Mouse (Mus musculus) ES-E14 (cell line): Measurements from ENCODE around the gene Plxna2. TPM values are rescaled to one million over a fixed set of nuclear protein-coding genes. Genes with fewer than 3 reads are reported as not detected.

Experiments used
- DNase-seq: peaks from one replicate; pipeline ENCODE4 v3.0.0-alpha.2; 2013; ENCODE audit warnings: low read depth, low spot score
- H3K27ac ChIP-seq: 2 replicates; pipeline ENCODE4 v1.5.1; 2012; ENCODE audit warnings: low read depth, mild to moderate bottlenecking, low read length, moderate library complexity, mixed read lengths; ENCODE audit not compliant: poor library complexity, insufficient read depth, severe bottlenecking
- H3K36me3 ChIP-seq: 2 replicates; pipeline ENCODE4 v1.6.1; 2012; ENCODE audit warnings: mild to moderate bottlenecking, low read length, moderate library complexity, mixed read lengths; ENCODE audit not compliant: control insufficient read depth, poor library complexity, insufficient read depth, severe bottlenecking
- H3K4me1 ChIP-seq, 2 experiments: fragments of 150-350 bp in 1 of 2; sonication (generic) in 1 of 2; 2 replicates each; pipeline ENCODE4 v1.6.1; 2012; ENCODE audit warnings: low read length in 2 of 2, mild to moderate bottlenecking in 1 of 2, mixed read lengths in 1 of 2; ENCODE audit not compliant: control insufficient read depth in 2 of 2, insufficient read depth in 2 of 2, poor library complexity in 1 of 2
- H3K4me3 ChIP-seq, 2 experiments: fragments of 150-350 bp in 1 of 2; sonication (generic) in 1 of 2; 2 replicates each; pipeline ENCODE4 v1.5.1; 2012; ENCODE audit warnings: low read length in 2 of 2, low read depth in 1 of 2, mild to moderate bottlenecking in 1 of 2, mixed read lengths in 1 of 2; ENCODE audit not compliant: insufficient read depth in 1 of 2, poor library complexity in 1 of 2, severe bottlenecking in 1 of 2
- H3K9ac ChIP-seq: 2 replicates; pipeline ENCODE4 v1.6.1; 2012; ENCODE audit warnings: low read depth, mild to moderate bottlenecking, low read length, mixed read lengths; ENCODE audit not compliant: poor library complexity, insufficient read depth, severe bottlenecking
- H3K9me3 ChIP-seq: fragments of 150-350 bp; sonication (generic); 2 replicates; pipeline ENCODE4 v1.6.1; 2012; ENCODE audit warnings: low read depth, mild to moderate bottlenecking, low read length; ENCODE audit not compliant: control insufficient read depth, insufficient read depth
- CHD2 ChIP-seq: IDR thresholded peaks from 2 replicates; pipeline ENCODE4 v1.6.1; 2014; ENCODE audit warnings: mild to moderate bottlenecking, low read depth, low read length, inconsistent platforms
- HCFC1 ChIP-seq: IDR thresholded peaks from 2 replicates; pipeline ENCODE4 v1.6.1; 2012; ENCODE audit warnings: low read length, inconsistent platforms, borderline replicate concordance; ENCODE audit not compliant: insufficient read depth
- MAFK ChIP-seq: IDR thresholded peaks from 2 replicates; pipeline ENCODE4 v1.6.1; 2014; ENCODE audit warnings: mild to moderate bottlenecking, low read depth, low read length, inconsistent platforms; ENCODE audit not compliant: insufficient read depth
- ZC3H11A ChIP-seq: IDR thresholded peaks from 2 replicates; pipeline ENCODE4 v1.6.1; 2012; ENCODE audit warnings: low read depth, mild to moderate bottlenecking, inconsistent platforms, low read length, borderline replicate concordance
- ZNF384 ChIP-seq: IDR thresholded peaks from 2 replicates; pipeline ENCODE4 v1.6.1; 2012; ENCODE audit warnings: low read depth, low read length, inconsistent platforms
- in situ Hi-C, 2 experiments: fragments of 600-800 bp; cut with MboI; formaldehyde crosslinking; loops; one replicate each; pipeline ENCODE4 v1.15.1; 2025; ENCODE audit warnings: low sequenced_read_pairs in 2 of 2, inconsistent platforms in 1 of 2; ENCODE audit not compliant: unreplicated experiment in 2 of 2
- total RNA-seq: library from RNA; depleted of rRNA; stranded (reverse); fragments of 300-350 nt; gene quantifications from 2 replicates; pipeline ENCODE4 v1.2.3, GENCODE M21; 2012

The Plxna2 gene
- total RNA-seq, 1 experiment = 3.9 TPM

DNA sequence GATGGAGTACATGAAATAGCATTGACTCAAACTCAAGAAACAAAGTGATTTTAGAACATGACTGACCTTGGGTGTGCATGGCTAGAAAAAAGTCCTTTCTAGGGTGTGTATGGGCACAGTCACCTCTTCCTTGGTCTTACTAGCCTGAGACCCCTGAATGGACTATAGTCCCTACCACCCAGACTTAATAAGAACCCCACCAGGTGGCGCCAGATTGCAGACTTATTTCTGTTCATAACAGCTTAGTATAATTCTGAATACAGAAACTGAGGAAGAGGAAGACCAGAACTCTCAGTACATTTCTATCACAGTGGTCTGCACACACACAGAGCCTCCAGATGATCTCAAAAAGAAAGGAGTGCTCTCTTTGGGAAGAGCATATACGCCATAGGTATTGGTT lies 135.2 kb downstream of the Plxna2 start:
- in situ Hi-C loops = no loop called here
- no peak overlapping the region for H3K4me3 ChIP-seq
- H3K9me3 ChIP-seq = no peaks in the 10 kb centered on the region
- no peak for TF ChIP-seq MAFK
- TF ChIP-seq ZNF384 = no peak
- TF ChIP-seq ZC3H11A = no peak
- TF ChIP-seq HCFC1 = no peak
- no peak for TF ChIP-seq CHD2
- peak; percentile 16 for DNase-seq
- H3K36me3 ChIP-seq = no peaks in the 10 kb centered on the region
- H3K4me1 ChIP-seq = no peaks in the 10 kb centered on the region
- H3K9ac ChIP-seq = no peak overlapping the region
- no peak overlapping the region for H3K27ac ChIP-seq

DNA sequence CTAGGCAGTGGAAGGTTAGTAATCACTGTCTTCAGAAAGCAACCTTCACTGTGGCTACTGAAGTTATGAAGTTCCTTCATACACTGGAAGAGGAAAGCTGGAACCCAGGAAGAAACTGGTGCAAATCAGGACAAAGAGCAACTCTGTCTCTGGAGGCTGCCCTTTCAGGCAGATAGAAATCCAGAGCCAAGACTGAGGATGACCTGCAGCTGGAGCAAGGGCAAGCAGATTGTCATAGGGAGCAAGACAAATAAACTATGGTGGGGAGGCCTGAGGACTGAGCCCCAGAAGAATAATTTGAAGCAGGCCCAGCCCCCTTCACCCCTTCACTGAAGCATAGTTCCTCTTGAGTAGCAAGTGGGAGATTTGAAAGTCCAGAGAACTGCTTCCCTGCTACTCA lies 138.0 kb downstream of the Plxna2 start:
- Histone ChIP-seq H3K27ac (no peak overlapping the region), H3K4me3 (no peak overlapping the region), H3K9me3 (no peaks in the 10 kb centered on the region), H3K9ac (no peak overlapping the region), H3K36me3 (no peaks in the 10 kb centered on the region), H3K4me1 (no peaks in the 10 kb centered on the region)
- DNase-seq = no peak
- TF ChIP-seq ZNF384 (no peak), MAFK (no peak), ZC3H11A (no peak), CHD2 (no peak), HCFC1 (no peak)
- in situ Hi-C loops = no loop called here

DNA sequence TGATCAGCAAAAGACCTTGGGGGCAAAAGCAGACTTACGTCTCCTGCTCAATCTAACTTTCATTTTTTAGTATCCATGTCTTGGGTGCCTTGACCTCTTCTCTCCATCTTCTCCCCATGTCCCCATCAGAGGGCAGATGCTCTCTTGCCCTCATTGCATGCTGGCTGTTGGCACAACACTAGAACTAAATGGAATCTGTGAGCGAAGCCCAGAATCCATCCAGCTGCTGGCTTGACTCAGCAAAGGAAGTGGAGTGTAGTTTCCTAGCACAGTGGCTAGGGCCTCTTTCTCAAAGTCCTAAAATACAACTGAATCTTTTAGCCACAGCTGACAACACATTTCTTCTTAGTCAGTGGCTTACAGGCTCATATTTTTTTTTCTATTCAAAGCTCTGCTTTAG lies 138.4 kb downstream of the Plxna2 start:
- TF ChIP-seq ZNF384 (no peak), HCFC1 (no peak), ZC3H11A (no peak), MAFK (no peak), CHD2 (no peak)
- no peaks in the 10 kb centered on the region for H3K9me3 ChIP-seq
- H3K4me1 ChIP-seq = no peaks in the 10 kb centered on the region
- H3K36me3 ChIP-seq = no peaks in the 10 kb centered on the region
- H3K4me3 ChIP-seq = no peak overlapping the region
- H3K9ac ChIP-seq = no peak overlapping the region
- in situ Hi-C loops = no loop called here
- H3K27ac ChIP-seq = no peak overlapping the region
- no peak for DNase-seq

DNA sequence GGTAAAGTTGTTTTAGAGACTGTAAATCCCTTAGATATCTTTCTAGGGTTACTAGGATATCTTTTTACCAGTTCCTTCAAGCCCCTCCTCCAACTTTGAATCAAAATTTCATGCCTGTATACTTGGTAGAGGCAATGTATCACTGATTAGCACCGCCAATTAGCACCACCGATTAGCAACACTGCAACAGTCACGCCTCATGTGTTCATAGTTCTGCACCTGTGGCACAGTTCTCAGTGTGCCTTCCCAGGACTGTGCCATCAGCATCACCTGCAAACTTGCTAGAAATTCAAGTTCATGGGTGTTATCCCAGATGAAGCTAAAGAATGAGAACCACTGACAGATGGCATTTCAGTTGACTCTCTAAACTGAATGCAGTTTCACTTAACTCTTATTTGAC lies 138.8 kb downstream of the Plxna2 start:
- in situ Hi-C loops = no loop called here
- no peak overlapping the region for H3K9ac ChIP-seq

DNA sequence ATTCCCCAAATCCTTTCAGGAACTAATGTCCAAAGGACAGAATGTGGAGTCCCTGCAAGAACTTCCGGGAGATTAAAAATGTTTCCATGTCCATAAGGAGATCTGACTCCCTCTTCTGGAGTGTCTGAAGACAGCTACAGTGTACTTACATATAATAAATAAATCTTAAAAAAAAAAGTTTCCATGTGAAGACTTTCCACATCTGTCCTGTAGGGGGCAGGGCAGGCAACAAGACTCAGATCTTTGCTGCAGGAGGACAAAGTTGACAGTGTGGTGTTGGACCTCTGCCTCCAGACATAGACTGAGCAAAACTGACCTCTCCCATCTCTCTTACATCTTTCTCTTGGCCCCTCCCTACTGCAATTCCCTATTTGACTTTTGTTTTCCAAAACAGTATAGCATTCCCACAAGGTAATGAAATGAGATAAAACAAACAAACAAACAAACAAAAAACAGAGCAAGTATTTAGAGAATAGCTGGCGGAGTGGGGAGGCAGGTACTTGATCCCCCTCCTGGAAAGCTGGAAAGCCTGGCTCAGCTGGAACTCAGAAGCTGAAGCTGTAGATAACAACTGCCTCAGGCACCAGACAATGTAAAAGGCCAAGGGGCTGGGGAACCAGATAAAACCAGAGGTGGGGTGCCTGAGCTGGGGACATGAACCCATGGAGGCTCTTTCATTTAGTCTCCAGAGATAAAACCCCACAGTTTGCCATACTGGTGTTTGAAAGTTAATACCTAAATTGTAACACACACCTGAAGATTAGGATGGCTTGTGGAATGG lies 143.6 kb downstream of the Plxna2 start:
- in situ Hi-C loops = no loop called here
- no peaks in the 10 kb centered on the region for H3K9me3 ChIP-seq
- no peak overlapping the region for H3K9ac ChIP-seq
- H3K36me3 ChIP-seq = no peaks in the 10 kb centered on the region
- 0 out of 2 replicates have a peak, but pooled peaks have one; percentile 62 for TF ChIP-seq ZNF384
- TF ChIP-seq CHD2 = no peak
- no peak for TF ChIP-seq HCFC1
- no peak for TF ChIP-seq MAFK
- H3K27ac ChIP-seq = no peak overlapping the region
- no peaks in the 10 kb centered on the region for H3K4me1 ChIP-seq
- DNase-seq = peak; percentile 16
- H3K4me3 ChIP-seq = no peak overlapping the region

More for the DNA sequence above, 138.8 kb downstream of the Plxna2 start:
- H3K4me3 ChIP-seq = no peak overlapping the region
- TF ChIP-seq ZNF384 = no peak
- H3K36me3 ChIP-seq = no peaks in the 10 kb centered on the region
- H3K9me3 ChIP-seq = no peaks in the 10 kb centered on the region
- H3K27ac ChIP-seq = no peak overlapping the region
- DNase-seq = no peak
- H3K4me1 ChIP-seq = no peaks in the 10 kb centered on the region
